Mouse (Mus musculus) midbrain, embryonic 14.5 days (tissue): ENCODE measurements at regions not wholly inside any gene's neighbourhood (a gene's known extent, or its start where the extent isn't known, plus 50 kb on each side); places are given as distances from the start of the nearest gene placed in this dataset.

Experiments
- ATAC-seq: fragments of 200-750 bp; cut with Nextera tagmentation; 2 replicates; pipeline ENCODE4 v1.8.0; 2017; ENCODE audit warnings: moderate number of reproducible peaks, moderate library complexity; ENCODE audit not compliant: low FRiP score, low TSS enrichment
- DNase-seq: peaks from one replicate; pipeline ENCODE4 v3.0.0-alpha.2; 2015
- H3K27ac ChIP-seq: fragments of 300-500 bp; sonication (generic); replicated peaks from 2 replicates; pipeline ENCODE4 v1.5.1; 2014; ENCODE audit warnings: mild to moderate bottlenecking, low read depth, low read length, moderate library complexity
- H3K27me3 ChIP-seq: fragments of 300-500 bp; sonication (generic); 2 replicates; pipeline ENCODE4 v1.6.1; 2014; ENCODE audit warnings: low read length, control low read depth, mixed read lengths; ENCODE audit not compliant: control insufficient read depth, insufficient read depth
- H3K36me3 ChIP-seq: fragments of 300-500 bp; sonication (generic); 2 replicates; pipeline ENCODE4 v1.6.1; 2014; ENCODE audit warnings: low read length, control low read depth; ENCODE audit not compliant: control insufficient read depth, insufficient read depth
- H3K4me1 ChIP-seq: fragments of 300-500 bp; sonication (generic); 2 replicates; pipeline ENCODE4 v1.6.1; 2014; ENCODE audit warnings: mild to moderate bottlenecking, antibody characterized with exemption, low read length, control low read depth; ENCODE audit not compliant: control insufficient read depth, insufficient read depth
- H3K4me2 ChIP-seq: fragments of 300-500 bp; sonication (generic); 2 replicates; pipeline ENCODE4 v1.6.1; 2014; ENCODE audit warnings: mild to moderate bottlenecking, low read length, moderate library complexity
- H3K4me3 ChIP-seq: fragments of 300-500 bp; sonication (generic); replicated peaks from 2 replicates; pipeline ENCODE4 v1.5.1; 2014; ENCODE audit warnings: low read depth, low read length
- H3K9ac ChIP-seq: fragments of 300-500 bp; sonication (generic); replicated peaks from 2 replicates; pipeline ENCODE4 v1.6.1; 2014; ENCODE audit warnings: mild to moderate bottlenecking, low read length, moderate library complexity
- H3K9me3 ChIP-seq: fragments of 300-500 bp; sonication (generic); 2 replicates; pipeline ENCODE4 v1.6.1; 2016; ENCODE audit warnings: low read length, control low read depth, mixed read lengths; ENCODE audit not compliant: control insufficient read depth
- WGBS: fragments of 180-500 bp; shearing (Covaris S2); extraction: QIAGEN DNeasy Blood & Tissue Kit; methylation state at CpG from one replicate; pipeline ENCODE4 v1.1.7; 2014; 5-methylcytosine and 5-hydroxymethylcytosine counted together

- no peak for DNase-seq
- Histone ChIP-seq H3K4me1 (no peaks in the 10 kb centered on the region), H3K4me2 (no peak overlapping the region), H3K27ac (no peak overlapping the region), H3K4me3 (no peak overlapping the region), H3K36me3 (no peaks in the 10 kb centered on the region), H3K27me3 (no peaks in the 10 kb centered on the region), H3K9ac (no peak overlapping the region), H3K9me3 (no peaks in the 10 kb centered on the region)
- 92% methylated on average over 4 of the region's 4 CpGs for WGBS
- ATAC-seq, result no peak
Measured at GRCm38 (mm10) chr9:112608932-112609331, 373.2 kb upstream of the Arpp21 start.

- DNase-seq (no peak), ATAC-seq (no peak)
- H3K27ac ChIP-seq, result no peak overlapping the region
- 0 out of 2 replicates have a peak, but pooled peaks cover 2% of the 10 kb centered on the region for H3K9me3 ChIP-seq
- H3K36me3 ChIP-seq, result no peaks in the 10 kb centered on the region
- H3K27me3 ChIP-seq, result no peaks in the 10 kb centered on the region
- 77% methylated on average over 3 of the region's 3 CpGs for WGBS
- no peak overlapping the region for H3K9ac ChIP-seq
- no peaks in the 10 kb centered on the region for H3K4me1 ChIP-seq
- no peak overlapping the region for H3K4me3 ChIP-seq
- no peak overlapping the region for H3K4me2 ChIP-seq
Measured at GRCm38 (mm10) chr9:112607221-112607620, 371.5 kb upstream of the Arpp21 start.

GRCm38 (mm10) chr9:112595731-112596130 is 360.0 kb upstream of the Arpp21 start:
- H3K9ac ChIP-seq, result no peak overlapping the region
- DNase-seq (no peak), ATAC-seq (no peak)
- H3K36me3 ChIP-seq, result no peaks in the 10 kb centered on the region
- no peaks in the 10 kb centered on the region for H3K27me3 ChIP-seq
- H3K4me2 ChIP-seq, result no peak overlapping the region
- no peak overlapping the region for H3K4me3 ChIP-seq
- H3K9me3 ChIP-seq, result no peaks in the 10 kb centered on the region
- no peak overlapping the region for H3K27ac ChIP-seq
- H3K4me1 ChIP-seq, result no peaks in the 10 kb centered on the region

- H3K4me2 ChIP-seq, result no peak overlapping the region
- WGBS, result 69% methylated on average over 3 of the region's 3 CpGs
- H3K9me3 ChIP-seq, result no peaks in the 10 kb centered on the region
- H3K27me3 ChIP-seq, result no peaks in the 10 kb centered on the region
- no peak overlapping the region for H3K4me3 ChIP-seq
- no peak overlapping the region for H3K27ac ChIP-seq
- no peaks in the 10 kb centered on the region for H3K36me3 ChIP-seq
- H3K4me1 ChIP-seq, result no peaks in the 10 kb centered on the region
- ATAC-seq, result no peak
- DNase-seq, result peak; percentile 31
- H3K9ac ChIP-seq, result no peak overlapping the region
Measured at GRCm38 (mm10) chr9:112590241-112590640, 354.5 kb upstream of the Arpp21 start.

GRCm38 (mm10) chr9:112573316-112573715 is 337.6 kb upstream of the Arpp21 start:
- H3K9me3 ChIP-seq, result no peaks in the 10 kb centered on the region
- H3K27ac ChIP-seq, result no peak overlapping the region
- H3K4me1 ChIP-seq, result no peaks in the 10 kb centered on the region
- ATAC-seq (no peak), DNase-seq (peak; percentile 36)
- no peak overlapping the region for H3K9ac ChIP-seq
- no peak overlapping the region for H3K4me3 ChIP-seq
- H3K4me2 ChIP-seq, result no peak overlapping the region
- WGBS, result 56% methylated on average over 3 of the region's 3 CpGs
- H3K36me3 ChIP-seq, result no peaks in the 10 kb centered on the region
- H3K27me3 ChIP-seq, result no peaks in the 10 kb centered on the region

GRCm38 (mm10) chr9:112561348-112561747 is 325.6 kb upstream of the Arpp21 start:
- Histone ChIP-seq H3K4me3 (no peak overlapping the region), H3K4me2 (no peak overlapping the region), H3K9me3 (no peaks in the 10 kb centered on the region), H3K27me3 (no peaks in the 10 kb centered on the region), H3K36me3 (no peaks in the 10 kb centered on the region), H3K27ac (no peak overlapping the region), H3K9ac (no peak overlapping the region), H3K4me1 (no peaks in the 10 kb centered on the region)
- DNase-seq (peak; percentile 46), ATAC-seq (no peak)

- H3K4me3 ChIP-seq, result no peak overlapping the region
- 88% methylated on average over 4 of the region's 4 CpGs for WGBS
- ATAC-seq, result no peak
- H3K4me2 ChIP-seq, result no peak overlapping the region
- no peaks in the 10 kb centered on the region for H3K9me3 ChIP-seq
- no peak overlapping the region for H3K27ac ChIP-seq
- no peaks in the 10 kb centered on the region for H3K4me1 ChIP-seq
- DNase-seq, result no peak
- H3K9ac ChIP-seq, result no peak overlapping the region
- H3K27me3 ChIP-seq, result no peaks in the 10 kb centered on the region
- no peaks in the 10 kb centered on the region for H3K36me3 ChIP-seq
Measured at GRCm38 (mm10) chr9:112560226-112560625, 324.5 kb upstream of the Arpp21 start.

GRCm38 (mm10) chr9:112537924-112538323 is 302.2 kb upstream of the Arpp21 start:
- H3K4me1 ChIP-seq, result no peaks in the 10 kb centered on the region
- no peak overlapping the region for H3K27ac ChIP-seq
- DNase-seq, result no peak
- H3K36me3 ChIP-seq, result no peaks in the 10 kb centered on the region
- WGBS, result 76% methylated on average over 2 of the region's 2 CpGs
- H3K27me3 ChIP-seq, result no peaks in the 10 kb centered on the region
- H3K9ac ChIP-seq, result no peak overlapping the region
- no peak overlapping the region for H3K4me2 ChIP-seq
- ATAC-seq, result no peak
- H3K9me3 ChIP-seq, result no peaks in the 10 kb centered on the region
- H3K4me3 ChIP-seq, result no peak overlapping the region

GRCm38 (mm10) chr9:112525377-112525776 is 289.6 kb upstream of the Arpp21 start:
- Histone ChIP-seq H3K4me3 (no peak overlapping the region), H3K9ac (no peak overlapping the region), H3K36me3 (no peaks in the 10 kb centered on the region), H3K4me1 (no peaks in the 10 kb centered on the region), H3K4me2 (no peak overlapping the region), H3K27ac (no peak overlapping the region), H3K27me3 (no peaks in the 10 kb centered on the region), H3K9me3 (no peaks in the 10 kb centered on the region)
- WGBS, result 77% methylated on average over 5 of the region's 5 CpGs
- no peak for DNase-seq
- no peak for ATAC-seq
